Comparison of ENCODE assay signal across 19 mouse cellular contexts in genomic region chr5:75446386-75446785, GRCm38 (mm10).
"Had no signal": no experiment of that assay in that cellular context is flagged by ENCODE, and none has a peak within 500 bp of the region (broad histone marks: within the 10 kb centered on the region; RNA-seq: fewer than 3 reads in every experiment).

No protein-coding gene starts in this region.

- H3K4me3 ChIP-seq: intestine, embryonic 15.5 days; kidney, embryonic 15.5 days; left cerebral cortex, adult 2 months; midbrain, embryonic 12.5 days; myocyte; neural tube, embryonic 13.5 days had no signal

- H3K4me1 ChIP-seq: intestine, embryonic 15.5 days had no signal

- H3K36me3 ChIP-seq: intestine, embryonic 15.5 days; kidney, embryonic 15.5 days; midbrain, embryonic 12.5 days; neural tube, embryonic 13.5 days had no signal

- DNase-seq: kidney, adult 11 months; kidney, adult 8-10 months; kidney, postnatal 10 days; kidney, postnatal 36 days; layer of hippocampus, postnatal 36 days; lung, postnatal 14 days; lung, postnatal 4 days; retina, postnatal 1 day; right cerebral cortex, postnatal 25 days; spleen, adult 18-20 months; thymus, postnatal 36 days had no signal

- H3K9ac ChIP-seq: intestine, embryonic 15.5 days; kidney, embryonic 15.5 days; liver, embryonic 14.5 days; midbrain, embryonic 12.5 days; neural tube, embryonic 13.5 days had no signal

- ATAC-seq: intestine, embryonic 15.5 days; midbrain, embryonic 16.5 days had no signal

- H3K4me2 ChIP-seq: intestine, embryonic 15.5 days; kidney, embryonic 15.5 days; midbrain, embryonic 12.5 days; neural tube, embryonic 13.5 days had no signal

- H3K9me3 ChIP-seq: intestine, embryonic 15.5 days; kidney, embryonic 15.5 days; midbrain, embryonic 12.5 days; neural tube, embryonic 13.5 days had no signal

- H3K27ac ChIP-seq: intestine, embryonic 15.5 days; kidney, embryonic 15.5 days; left cerebral cortex, adult 2 months; liver, embryonic 14.5 days; midbrain, embryonic 12.5 days; neural tube, embryonic 13.5 days had no signal

- H3K27me3 ChIP-seq: intestine, embryonic 15.5 days; kidney, embryonic 15.5 days; neural tube, embryonic 13.5 days had no signal
